Mouse (Mus musculus) left cerebral cortex, postnatal 10 days (tissue): ENCODE measurements around the gene Syt2. TPM values are rescaled to one million over a fixed set of nuclear protein-coding genes. Genes with fewer than 3 reads are reported as not detected.

ENCODE experiments used
- DNase-seq, 2 experiments: peaks; one replicate each; pipeline ENCODE4 v3.0.0; 2021 to 2022; ENCODE audit warnings: low spot score in 2 of 2, mixed read lengths in 1 of 2; ENCODE audit errors: extremely low spot score in 1 of 2
- intact Hi-C: fragments of 180-260 bp; cut with DNase I; formaldehyde crosslinking; loops from one replicate; pipeline ENCODE4 v1.15.1; 2025
- total RNA-seq, 2 experiments: library from RNA; stranded (reverse); gene quantifications; 2 replicates each; pipeline ENCODE4 v1.2.3; 2021

The Syt2 gene
- total RNA-seq, 2 experiments from 2014 or later: 17.5 to 23.2 TPM

DNA sequence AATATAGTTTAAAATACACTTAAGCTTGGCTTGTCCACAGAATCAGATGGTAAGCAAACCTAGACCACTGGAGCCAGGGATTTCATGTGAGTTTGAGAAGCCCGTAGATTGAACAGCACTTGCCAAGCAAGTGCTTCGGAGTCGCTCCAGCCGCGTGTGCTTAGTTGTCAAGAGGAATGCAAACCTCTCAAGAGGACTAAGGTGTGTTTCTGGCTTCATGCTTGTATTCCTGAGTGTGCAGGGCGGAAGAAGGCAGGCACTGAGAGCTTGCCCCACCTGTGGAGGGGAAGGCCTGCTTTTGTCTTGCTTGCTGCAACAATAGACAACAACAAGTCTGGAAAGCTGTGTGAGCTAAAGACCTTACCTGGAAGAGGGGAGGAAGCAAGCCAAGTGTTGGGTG is 2.8 kb upstream of the Syt2 start:
- no peak for DNase-seq
- intact Hi-C loops: loop anchor here (5.0 kb wide), 1 partner anchor 64 kb away; no protein-coding TSS in a partner anchor

DNA sequence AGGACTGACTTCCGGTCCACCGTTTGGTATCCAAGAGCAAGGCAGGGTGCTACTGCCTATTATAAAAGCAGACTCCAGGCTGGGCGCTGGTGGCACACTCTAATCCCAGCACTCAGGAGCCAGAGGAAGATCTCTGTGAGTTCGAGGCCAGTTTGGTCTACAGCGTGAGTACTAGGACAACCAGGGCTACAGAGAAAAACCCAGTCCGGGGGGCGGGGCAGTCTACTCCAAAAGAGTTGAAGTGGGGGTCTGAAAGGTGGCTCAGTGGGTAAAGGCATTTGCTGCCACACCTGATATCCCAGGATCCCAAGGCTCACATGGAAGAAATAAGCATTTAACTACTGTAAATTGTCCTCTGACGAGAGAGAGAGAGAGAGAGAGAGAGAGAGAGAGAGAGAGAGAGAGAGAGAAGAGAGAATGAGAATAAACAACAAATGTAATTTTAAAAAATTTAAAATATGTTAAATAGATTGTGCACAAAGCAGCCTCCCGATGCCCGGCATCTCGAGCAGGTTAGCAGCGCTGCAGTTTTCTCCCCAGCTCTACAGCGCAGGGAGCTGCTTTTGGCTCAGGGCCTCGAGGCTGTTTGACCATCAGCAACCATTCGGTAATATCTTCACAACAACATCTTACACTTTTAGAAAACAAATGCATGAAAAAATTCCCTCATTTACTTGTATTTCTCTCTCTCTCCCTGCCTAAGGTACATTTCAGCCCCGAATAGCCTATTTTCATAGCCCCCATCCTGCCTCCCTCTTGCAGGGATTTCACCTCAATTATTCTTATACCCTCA is 873 bp upstream of the Syt2 start:
- intact Hi-C loops: no loop called here
- no peak for DNase-seq

DNA sequence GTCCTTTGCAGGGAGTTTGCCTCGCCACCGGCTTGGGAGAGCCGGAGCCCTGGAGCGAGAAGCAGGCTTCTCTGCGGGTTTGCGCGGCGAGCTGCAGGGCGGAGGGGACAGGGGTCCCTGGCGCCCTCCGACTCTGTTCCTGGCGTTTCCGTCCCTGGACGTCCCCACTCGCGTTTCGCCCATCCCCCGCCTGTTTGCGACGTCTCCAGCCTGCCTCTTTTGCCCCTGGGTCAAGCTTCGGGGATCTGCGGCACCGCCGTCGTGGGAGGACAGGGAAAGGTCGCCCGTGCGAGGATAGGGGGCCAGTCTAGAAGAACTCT is 446 bp downstream of the Syt2 start:
- DNase-seq: peak in 1 of 2 experiments; percentile 40
- intact Hi-C loops: no loop called here

GRCm38 (mm10) chr1:134647591-134647990 is 1.1 kb downstream of the Syt2 start:
- DNase-seq: no peak
- intact Hi-C loops: no loop called here

- intact Hi-C loops: no loop called here
- DNase-seq: no peak
These were observed 4.3 kb downstream of the Syt2 start for GRCm38 (mm10) chr1:134650816-134651215.

DNA sequence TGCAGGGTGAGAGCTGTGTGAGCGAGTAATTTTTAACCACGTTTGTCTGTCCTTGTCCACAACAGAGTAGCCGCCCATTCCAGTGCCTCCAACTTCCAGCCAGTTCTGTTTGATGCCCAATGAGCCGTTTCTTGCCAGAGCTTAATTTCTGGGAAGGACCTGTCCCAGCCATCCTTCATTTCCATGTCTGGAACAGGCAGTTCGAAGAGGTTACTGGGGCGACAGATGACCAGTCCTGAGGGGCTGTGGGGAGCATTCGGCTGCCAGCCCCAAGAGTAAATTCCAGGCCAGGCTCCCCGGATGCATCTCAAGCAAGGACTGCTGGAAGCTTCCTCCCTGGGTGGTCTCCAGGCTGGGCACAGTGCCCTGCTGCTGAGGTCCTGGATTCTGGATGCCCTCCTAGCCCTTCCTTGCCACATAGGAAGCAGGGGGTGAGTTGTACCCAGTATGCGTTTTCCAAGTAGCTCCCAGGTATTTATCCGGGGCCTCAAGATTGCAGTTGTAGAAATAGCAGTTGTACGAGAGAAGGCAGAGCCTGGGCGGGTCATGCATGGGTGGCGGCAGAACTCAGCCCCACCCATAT is 4.9 kb downstream of the Syt2 start:
- peak; percentile 42 to 43 for DNase-seq
- intact Hi-C loops: no loop called here

GRCm38 (mm10) chr1:134651851-134652398 is 5.4 kb downstream of the Syt2 start:
- DNase-seq: no peak
- intact Hi-C loops: no loop called here

DNA sequence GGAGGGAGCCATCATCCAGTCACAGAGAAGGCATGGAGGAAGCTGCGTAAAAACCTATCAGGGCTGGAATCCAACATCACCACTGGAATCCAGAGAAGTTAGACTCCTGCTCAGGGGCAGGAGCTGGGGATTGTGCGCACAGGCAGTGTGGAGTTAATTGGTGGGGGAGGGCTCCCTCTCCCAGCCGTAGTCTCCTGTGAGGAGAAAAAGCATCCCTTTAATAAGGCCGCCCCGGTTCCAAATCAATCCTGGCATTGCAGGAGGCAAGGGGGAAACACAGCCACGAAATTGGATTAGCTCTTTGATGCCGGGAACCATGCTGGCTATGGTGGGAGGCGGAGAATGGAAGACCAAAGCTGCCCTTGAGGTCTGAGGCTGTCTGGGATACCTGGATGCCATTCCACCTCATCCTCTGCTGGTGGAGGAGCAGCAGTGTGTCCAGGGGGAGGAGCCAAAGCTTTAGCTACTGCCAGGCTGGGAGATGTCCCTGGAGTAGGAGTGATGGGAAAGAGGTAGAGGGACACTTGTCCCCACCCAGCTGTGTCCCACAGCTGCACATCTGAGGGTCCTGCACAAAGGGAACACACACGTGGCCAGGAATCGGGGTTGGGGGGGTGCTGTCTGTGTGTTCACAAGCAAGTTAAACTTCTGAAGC is 7.3 kb downstream of the Syt2 start:
- DNase-seq: no peak
- intact Hi-C loops: no loop called here

DNA sequence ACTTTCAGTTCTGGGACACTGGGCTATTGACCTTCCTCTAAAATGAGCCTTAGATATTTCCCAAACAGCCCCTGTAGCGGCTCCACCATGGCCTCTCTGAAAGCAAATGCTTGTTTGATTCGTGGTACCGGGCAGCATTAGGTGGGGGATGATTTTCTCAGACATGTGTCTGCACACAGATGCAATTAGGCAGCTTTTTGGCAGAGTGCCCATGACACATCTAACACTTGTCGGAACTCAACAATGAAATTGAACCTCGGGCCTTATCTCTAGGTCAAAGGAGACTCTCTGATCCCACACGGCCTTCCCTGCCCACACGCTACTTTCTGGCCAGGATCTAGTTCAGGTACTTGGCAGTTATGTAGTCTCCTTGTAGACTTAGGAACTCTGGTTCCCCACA is 12.4 kb downstream of the Syt2 start:
- intact Hi-C loops: no loop called here
- DNase-seq: no peak

DNA sequence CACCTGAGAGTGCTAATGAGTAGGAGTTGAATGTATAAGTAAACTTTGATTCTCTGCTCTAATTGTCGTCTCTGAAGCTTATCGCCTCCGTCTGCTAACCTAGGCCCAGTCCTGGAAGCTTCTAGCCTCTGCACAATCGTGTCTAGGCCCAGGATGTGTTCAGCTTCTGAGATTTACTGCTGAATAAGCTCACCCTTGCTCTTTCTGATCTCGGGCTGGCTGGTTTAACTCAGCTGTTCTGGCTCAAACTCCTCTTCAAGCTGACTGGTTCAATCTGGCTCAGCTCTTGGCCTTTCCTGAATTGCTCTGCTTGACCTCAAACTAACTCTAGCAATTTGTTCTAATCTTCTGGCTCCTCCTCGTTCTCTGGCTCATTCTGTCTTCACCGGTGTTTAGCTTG is 13.7 kb downstream of the Syt2 start:
- DNase-seq: no peak
- intact Hi-C loops: no loop called here

DNA sequence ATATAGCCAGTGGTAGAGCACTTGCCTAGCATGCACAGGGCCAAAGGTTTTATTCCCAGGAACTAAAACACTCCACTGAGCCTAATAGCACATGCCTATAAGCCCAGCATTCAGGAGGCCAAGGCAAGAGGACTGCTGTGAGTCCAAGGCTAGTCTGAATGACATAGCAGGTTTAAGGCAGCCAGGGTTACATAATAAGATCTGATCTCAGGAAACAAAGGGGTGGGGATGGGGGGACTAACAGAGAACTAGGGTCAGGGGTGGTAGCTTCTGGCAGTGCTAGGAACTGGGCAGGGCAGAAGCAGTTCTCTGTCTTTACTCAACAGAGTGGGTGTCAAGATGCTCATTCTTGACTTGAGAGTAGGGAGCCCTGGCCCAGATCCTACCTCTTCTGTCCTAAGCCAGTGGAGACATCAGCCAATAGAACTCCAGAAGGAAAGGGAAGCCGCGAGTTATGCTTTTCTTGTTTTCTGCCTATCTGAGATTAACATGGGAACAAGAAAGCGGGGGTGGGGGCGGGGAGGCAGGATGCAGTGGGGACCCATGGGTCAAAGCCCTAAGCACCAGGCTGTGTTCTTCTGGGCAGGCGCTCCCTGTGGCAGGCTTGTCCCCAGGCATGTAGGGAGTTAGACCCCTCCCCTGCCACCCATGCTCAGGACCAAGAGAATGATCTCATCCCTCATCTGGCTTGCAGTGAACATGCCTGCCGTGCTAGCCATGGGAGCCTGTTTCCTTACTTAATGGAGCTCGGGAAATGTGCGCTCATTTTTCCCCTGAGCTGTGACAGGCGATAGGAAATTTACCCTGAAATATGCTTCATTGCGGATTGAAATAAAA is 25.0 kb downstream of the Syt2 start:
- intact Hi-C loops: no loop called here
- no peak for DNase-seq

DNA sequence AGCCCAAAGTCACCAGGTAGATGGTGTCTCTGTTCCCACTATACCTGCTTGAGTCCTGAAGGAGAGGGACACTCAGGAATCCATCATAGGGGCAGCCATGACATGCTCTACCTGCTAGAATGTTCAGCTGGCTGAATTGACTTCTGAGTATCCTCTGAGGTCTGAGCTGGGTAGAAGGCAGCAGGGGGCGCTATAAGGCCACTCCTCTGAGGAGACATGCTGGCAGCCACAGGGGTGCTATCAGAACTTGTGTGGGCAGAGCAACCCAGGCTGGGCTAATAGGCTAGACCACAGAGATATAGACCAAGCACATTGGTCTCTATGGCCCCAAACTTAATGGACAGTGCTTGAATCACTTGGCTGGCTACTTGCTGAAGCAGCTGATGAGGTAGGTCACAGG is 27.8 kb downstream of the Syt2 start:
- intact Hi-C loops: no loop called here
- DNase-seq: no peak

- intact Hi-C loops: no loop called here
- no peak for DNase-seq
These were observed 33.0 kb downstream of the Syt2 start for GRCm38 (mm10) chr1:134679445-134679844.

- intact Hi-C loops: no loop called here
- no peak for DNase-seq
These were observed 34.1 kb downstream of the Syt2 start for GRCm38 (mm10) chr1:134680617-134681016.

DNA sequence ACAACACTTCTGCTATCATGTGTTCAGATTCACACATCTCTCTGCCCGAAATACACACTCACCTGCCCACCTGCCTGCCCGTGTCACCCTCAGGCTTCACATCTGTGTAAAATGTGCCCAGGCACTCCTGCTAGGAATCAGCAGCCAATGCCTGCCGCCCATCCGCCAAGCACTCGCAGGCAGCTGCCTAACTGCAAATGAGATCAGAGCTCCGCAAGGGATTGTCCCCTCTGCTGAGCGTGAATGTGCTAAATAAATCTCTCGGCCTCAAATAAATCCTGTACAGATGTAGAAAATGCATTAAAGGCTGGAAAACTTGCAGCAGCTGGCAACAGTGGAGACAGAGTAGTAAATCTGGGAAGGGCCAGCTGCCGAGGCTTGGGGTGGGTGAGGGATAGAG is 36.0 kb downstream of the Syt2 start:
- intact Hi-C loops: no loop called here
- peak in 1 of 2 experiments; percentile 16 for DNase-seq

DNA sequence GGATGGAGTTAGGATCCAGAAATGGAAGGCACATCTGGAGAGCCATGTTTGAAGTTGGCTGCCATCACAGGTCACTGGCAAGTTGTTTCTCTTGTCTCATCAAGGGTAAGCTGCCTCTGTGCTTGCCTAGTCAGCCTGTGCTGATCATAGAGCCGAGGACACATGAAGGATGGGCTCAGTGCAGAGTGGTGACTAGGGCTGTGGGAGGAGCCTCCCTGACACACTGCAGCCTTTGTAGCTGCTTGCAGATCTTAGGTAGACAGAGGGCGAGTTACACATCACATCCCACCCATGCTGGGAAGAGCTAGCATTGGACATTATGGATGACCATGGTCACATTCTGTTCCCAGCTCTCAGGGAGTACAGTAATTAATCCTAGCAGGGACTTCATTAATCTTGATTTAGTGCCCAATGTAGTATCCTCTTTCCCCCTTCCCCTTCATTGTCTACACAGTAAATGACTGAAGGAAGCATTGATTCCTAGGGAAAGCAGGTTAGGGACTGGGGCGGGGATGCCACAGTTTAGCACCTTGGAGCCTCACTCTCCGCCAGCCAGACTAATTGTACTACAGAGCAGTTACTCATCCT is 40.5 kb downstream of the Syt2 start:
- intact Hi-C loops: no loop called here
- no peak for DNase-seq

GRCm38 (mm10) chr1:134696302-134696701 is 49.8 kb downstream of the Syt2 start:
- intact Hi-C loops: no loop called here
- no peak for DNase-seq

GRCm38 (mm10) chr1:134697073-134697472 is 50.6 kb downstream of the Syt2 start:
- DNase-seq: no peak
- intact Hi-C loops: no loop called here
